Mouse (Mus musculus) urinary bladder, postnatal 25 days (tissue): ENCODE data around the gene Defb5.
"Not testable (repeated sequence)": the region's sequence is repeated elsewhere in the genome, so short reads cannot be mapped to it uniquely, and the experiment has no call there.

Experiments
- DNase-seq: peaks from one replicate; pipeline ENCODE4 v3.0.0; 2022; ENCODE audit warnings: low spot score

Gene Defb5

DNA sequence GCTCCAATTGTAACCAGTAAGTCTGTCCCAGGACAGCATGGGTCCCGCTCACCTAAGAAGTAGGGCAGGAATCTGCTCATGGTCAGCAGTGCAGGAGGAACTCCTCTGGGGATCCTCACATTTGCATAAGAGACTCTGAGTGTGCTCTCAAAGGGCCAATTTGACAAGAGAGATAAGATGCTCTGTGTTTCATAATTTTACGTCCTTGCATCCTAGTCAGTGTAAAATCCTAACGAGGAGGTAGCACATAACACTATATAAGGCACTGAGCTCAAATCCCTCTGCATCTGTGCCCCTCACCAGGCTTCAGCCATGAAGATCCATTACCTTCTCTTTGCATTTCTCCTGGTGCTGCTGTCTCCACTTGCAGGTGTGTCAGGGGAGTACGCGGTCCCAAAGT is at the start of gene Defb5:
Gene Defb5 (plus strand): TSS at position 301 of the 400 bp plus-strand sequence.
- no peak for DNase-seq

- no peak for DNase-seq
These were observed 22.2 kb upstream of the Defb5 start, which contains the start of gene Defb6 for GRCm38 (mm10) chr8:19225161-19225560. TSS of gene Defb6 (plus strand) at chr8:19225478.

DNA sequence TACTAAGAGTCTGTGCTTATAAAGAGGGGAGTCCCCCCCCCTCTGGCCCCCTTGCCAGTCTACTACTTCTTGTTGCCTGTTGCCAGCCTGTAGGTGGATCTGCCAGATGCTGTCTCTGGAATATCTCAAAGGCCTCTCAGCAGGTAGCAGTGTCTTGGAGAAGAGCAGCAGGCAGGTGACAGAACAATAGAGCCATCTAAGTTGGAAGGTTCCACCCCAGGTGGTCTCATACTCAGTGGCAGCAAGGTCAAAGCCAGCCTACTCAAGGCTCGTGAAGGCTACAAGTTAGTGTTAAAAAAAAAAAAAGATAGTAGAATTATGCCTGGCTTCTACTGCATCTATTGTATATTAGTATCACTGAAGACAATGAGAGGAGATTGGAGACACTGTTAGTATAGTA is 9.3 kb upstream of the Defb5 start:
- no peak for DNase-seq

DNA sequence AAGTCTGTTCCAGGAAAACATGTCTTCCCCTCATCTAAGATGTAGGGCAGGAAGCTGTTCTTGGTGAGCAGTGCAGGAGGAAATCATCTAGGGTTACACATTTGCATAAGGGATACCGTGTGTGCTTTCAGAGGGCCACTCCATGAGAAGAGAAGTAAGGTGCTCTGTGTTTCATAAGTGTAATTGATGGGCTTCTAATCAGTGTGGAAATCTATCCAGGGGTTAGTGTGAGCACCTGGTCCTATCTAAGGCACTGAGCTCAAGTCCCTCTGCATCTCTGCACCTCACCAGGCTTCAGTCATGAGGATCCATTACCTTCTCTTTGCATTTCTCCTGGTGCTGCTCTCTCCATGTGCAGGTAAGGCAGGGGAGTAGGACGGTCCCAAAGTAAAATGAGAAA is 7.8 kb upstream of the Defb5 start, which contains the start of gene Defb46:
Gene Defb46 (plus strand): TSS at position 301 of the 400 bp plus-strand sequence.
- no peak for DNase-seq

GRCm38 (mm10) chr8:19258136-19258535 is 10.8 kb downstream of the Defb5 start:
- no peak for DNase-seq

- DNase-seq: no peak
These were observed 12.3 kb downstream of the Defb5 start for GRCm38 (mm10) chr8:19259667-19260066.

GRCm38 (mm10) chr8:19293060-19293459 is 45.7 kb downstream of the Defb5 start, which contains the start of gene Defb3:
TSS of gene Defb3 (plus strand) at chr8:19293360.
- not testable (repeated sequence) for DNase-seq

GRCm38 (mm10) chr8:19298361-19298760 is 51.0 kb downstream of the Defb5 start:
- not testable (repeated sequence) for DNase-seq
